Mouse (Mus musculus) natural killer cell, adult 2 months (primary cell): ENCODE results near the gene Hba-a1.
A peak's percentile ranks its signal among the peaks of the same experiment; 100 is the strongest.
"Not testable (repeated sequence)": the region's sequence is repeated elsewhere in the genome, so short reads cannot be mapped to it uniquely, and the experiment has no call there.

ENCODE experiments used
- DNase-seq, 2 experiments: peaks; one replicate each; pipeline ENCODE4 v3.0.0; 2022; ENCODE audit warnings: low spot score in 2 of 2

Hba-a1 gene

GRCm38 (mm10) chr11:32262674-32263415, 20.5 kb upstream of the Hba-a1 start:
- no peak for DNase-seq

- no peak for DNase-seq
Measured at GRCm38 (mm10) chr11:32265117-32265738, 18.1 kb upstream of the Hba-a1 start.

GRCm38 (mm10) chr11:32266194-32266593, 17.1 kb upstream of the Hba-a1 start:
- no peak for DNase-seq

GRCm38 (mm10) chr11:32266776-32267175, 16.5 kb upstream of the Hba-a1 start:
- DNase-seq: no peak

GRCm38 (mm10) chr11:32267188-32267884, 16.0 kb upstream of the Hba-a1 start, which contains the start of gene Nprl3:
Nprl3 (minus strand) TSS chr11:32267707.
- peak; percentile 92 to 94 for DNase-seq

GRCm38 (mm10) chr11:32267964-32268363, 15.3 kb upstream of the Hba-a1 start:
- no peak for DNase-seq

GRCm38 (mm10) chr11:32268952-32269351, 14.4 kb upstream of the Hba-a1 start:
- DNase-seq: no peak

GRCm38 (mm10) chr11:32271178-32271577, 12.1 kb upstream of the Hba-a1 start:
- DNase-seq: no peak

GRCm38 (mm10) chr11:32276347-32276746, 7.0 kb upstream of the Hba-a1 start, which contains the start of gene Hba-x:
Hba-x (plus strand) TSS chr11:32276400.
- no peak for DNase-seq

GRCm38 (mm10) chr11:32277736-32278457, 5.4 kb upstream of the Hba-a1 start:
- DNase-seq: no peak

- DNase-seq: no peak
Measured at GRCm38 (mm10) chr11:32278458-32278957, 4.8 kb upstream of the Hba-a1 start.

GRCm38 (mm10) chr11:32280646-32281045, 2.7 kb upstream of the Hba-a1 start:
- no peak for DNase-seq

GRCm38 (mm10) chr11:32281416-32282144, 1.7 kb upstream of the Hba-a1 start:
- DNase-seq: no peak

- DNase-seq: not testable (repeated sequence)
Measured at GRCm38 (mm10) chr11:32284582-32284981, 1.3 kb downstream of the Hba-a1 start.

GRCm38 (mm10) chr11:32285031-32285775, 1.9 kb downstream of the Hba-a1 start:
- no peak for DNase-seq

GRCm38 (mm10) chr11:32285887-32286286, 2.6 kb downstream of the Hba-a1 start:
- not testable (repeated sequence) for DNase-seq

- DNase-seq: peak; percentile 34 to 69
Measured at GRCm38 (mm10) chr11:32286695-32287492, 3.6 kb downstream of the Hba-a1 start, which contains the start of gene Hbq1b. Hbq1b (plus strand) TSS chr11:32286965.

- no peak for DNase-seq
Measured at GRCm38 (mm10) chr11:32287493-32287825, 4.1 kb downstream of the Hba-a1 start.

- DNase-seq: not testable (repeated sequence)
Measured at GRCm38 (mm10) chr11:32292819-32293218, 9.5 kb downstream of the Hba-a1 start.
